Mouse (Mus musculus): Measurements from ENCODE around the gene Selenok. TPM values are rescaled to one million over a fixed set of nuclear protein-coding genes. Genes with fewer than 3 reads are reported as not detected.

Gene Selenok
- polyA plus RNA-seq, 1 experiment = 14.3 TPM

- no peak for TF ChIP-seq CTCF (IDR thresholded peaks at IDR 0.05; ENCODE audit: extremely low read depth, insufficient read length, insufficient replicate concordance, low read depth, low read length)
- 0 out of 2 replicates have a peak, but pooled peaks have one; percentile 44 for TF ChIP-seq POLR2A (IDR thresholded peaks at IDR 0.05; ENCODE audit: low read depth, low read length)
- Histone ChIP-seq H3K27ac (ENCODE audit: insufficient read depth, low read depth, low read length) (peak within 1 kb of the TSS; percentile 87), H3K4me3 (ENCODE audit: low read depth, low read length) (peak within 1 kb of the TSS; percentile 76), H3K36me3 (ENCODE audit: control insufficient read depth, insufficient read depth, low read length) (peaks cover 22% of the 10 kb centered on the region), H3K27me3 (ENCODE audit: control insufficient read depth, insufficient read depth, low read length) (no peaks in the 10 kb centered on the region), H3K4me1 (ENCODE audit: control insufficient read depth, insufficient read depth, insufficient read length, low read length) (no peaks in the 10 kb centered on the region)
- under 1% methylated on average over 44 of the region's 44 CpGs for WGBS
Measured at GRCm38 (mm10) chr14:29978254-29979204, 10.4 kb downstream of the Selenok start, which contains the start of gene Actr8. TSS of gene Actr8 (plus strand) at chr14:29978337.

- Histone ChIP-seq H3K36me3 (ENCODE audit: control insufficient read depth, insufficient read depth, low read length) (peaks cover 30% of the 10 kb centered on the region), H3K4me3 (ENCODE audit: low read depth, low read length) (no peak overlapping the region), H3K27ac (ENCODE audit: insufficient read depth, low read depth, low read length) (no peak overlapping the region), H3K4me1 (ENCODE audit: control insufficient read depth, insufficient read depth, insufficient read length, low read length) (no peaks in the 10 kb centered on the region), H3K27me3 (ENCODE audit: control insufficient read depth, insufficient read depth, low read length) (no peaks in the 10 kb centered on the region)
- no peak for TF ChIP-seq POLR2A (IDR thresholded peaks at IDR 0.05; ENCODE audit: low read depth, low read length)
- peak; percentile 41; the same call in 1 of the 2 replicates for TF ChIP-seq CTCF (IDR thresholded peaks at IDR 0.05; ENCODE audit: extremely low read depth, insufficient read length, insufficient replicate concordance, low read depth, low read length)
- WGBS = 89% methylated on average over 10 of the region's 10 CpGs
Measured at GRCm38 (mm10) chr14:29980447-29981205, 12.5 kb downstream of the Selenok start.

- 91% methylated on average over 4 of the region's 4 CpGs for WGBS
- H3K27ac ChIP-seq (ENCODE audit: insufficient read depth, low read depth, low read length) = no peak overlapping the region
- H3K4me1 ChIP-seq (ENCODE audit: control insufficient read depth, insufficient read depth, insufficient read length, low read length) = no peaks in the 10 kb centered on the region
- no peak overlapping the region for H3K4me3 ChIP-seq (ENCODE audit: low read depth, low read length)
- H3K27me3 ChIP-seq (ENCODE audit: control insufficient read depth, insufficient read depth, low read length) = no peaks in the 10 kb centered on the region
- TF ChIP-seq POLR2A (IDR thresholded peaks at IDR 0.05; ENCODE audit: low read depth, low read length) (no peak), CTCF (IDR thresholded peaks at IDR 0.05; ENCODE audit: extremely low read depth, insufficient read length, insufficient replicate concordance, low read depth, low read length) (no peak)
- H3K36me3 ChIP-seq (ENCODE audit: control insufficient read depth, insufficient read depth, low read length) = peaks cover 78% of the 10 kb centered on the region
Measured at GRCm38 (mm10) chr14:29986096-29986495, 18.0 kb downstream of the Selenok start.

DNA sequence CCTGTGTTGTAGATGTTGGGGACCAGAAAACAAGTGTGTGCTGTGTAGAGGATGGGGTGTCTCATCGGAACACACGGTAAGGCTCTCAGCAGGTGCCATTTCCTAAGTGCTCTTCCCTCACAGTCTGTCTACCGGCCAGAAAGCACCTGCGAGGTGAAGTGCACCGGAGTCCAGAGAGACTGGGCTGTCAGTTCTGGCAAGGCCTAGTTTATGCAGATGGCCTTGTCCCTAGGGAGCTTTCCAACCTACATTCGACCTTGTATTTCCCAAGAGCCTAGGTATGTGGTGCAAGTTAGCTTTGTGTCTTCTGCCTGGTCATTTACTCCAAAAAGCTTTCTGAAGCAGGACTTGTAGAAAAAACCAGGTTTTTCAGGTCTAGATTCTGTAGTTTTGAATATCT lies 19.2 kb downstream of the Selenok start:
- peaks cover 88% of the 10 kb centered on the region for H3K36me3 ChIP-seq (ENCODE audit: control insufficient read depth, insufficient read depth, low read length)
- 91% methylated on average over 6 of the region's 6 CpGs for WGBS
- TF ChIP-seq CTCF (IDR thresholded peaks at IDR 0.05; ENCODE audit: extremely low read depth, insufficient read length, insufficient replicate concordance, low read depth, low read length) = no peak
- no peak for TF ChIP-seq POLR2A (IDR thresholded peaks at IDR 0.05; ENCODE audit: low read depth, low read length)
- H3K4me3 ChIP-seq (ENCODE audit: low read depth, low read length) = no peak overlapping the region
- H3K27ac ChIP-seq (ENCODE audit: insufficient read depth, low read depth, low read length) = no peak overlapping the region
- no peaks in the 10 kb centered on the region for H3K4me1 ChIP-seq (ENCODE audit: control insufficient read depth, insufficient read depth, insufficient read length, low read length)
- no peaks in the 10 kb centered on the region for H3K27me3 ChIP-seq (ENCODE audit: control insufficient read depth, insufficient read depth, low read length)

- 91% methylated on average over 9 of the region's 9 CpGs for WGBS
- no peaks in the 10 kb centered on the region for H3K4me1 ChIP-seq (ENCODE audit: control insufficient read depth, insufficient read depth, insufficient read length, low read length)
- no peak overlapping the region for H3K27ac ChIP-seq (ENCODE audit: insufficient read depth, low read depth, low read length)
- no peak overlapping the region for H3K4me3 ChIP-seq (ENCODE audit: low read depth, low read length)
- no peaks in the 10 kb centered on the region for H3K27me3 ChIP-seq (ENCODE audit: control insufficient read depth, insufficient read depth, low read length)
- TF ChIP-seq POLR2A (IDR thresholded peaks at IDR 0.05; ENCODE audit: low read depth, low read length) (no peak), CTCF (IDR thresholded peaks at IDR 0.05; ENCODE audit: extremely low read depth, insufficient read length, insufficient replicate concordance, low read depth, low read length) (no peak)
- H3K36me3 ChIP-seq (ENCODE audit: control insufficient read depth, insufficient read depth, low read length) = peaks cover 88% of the 10 kb centered on the region
Measured at GRCm38 (mm10) chr14:29987739-29988138, 19.6 kb downstream of the Selenok start.

GRCm38 (mm10) chr14:29988337-29988736 lies 20.2 kb downstream of the Selenok start:
- TF ChIP-seq POLR2A (IDR thresholded peaks at IDR 0.05; ENCODE audit: low read depth, low read length) (no peak), CTCF (IDR thresholded peaks at IDR 0.05; ENCODE audit: extremely low read depth, insufficient read length, insufficient replicate concordance, low read depth, low read length) (no peak)
- Histone ChIP-seq H3K27me3 (ENCODE audit: control insufficient read depth, insufficient read depth, low read length) (no peaks in the 10 kb centered on the region), H3K36me3 (ENCODE audit: control insufficient read depth, insufficient read depth, low read length) (peaks cover 90% of the 10 kb centered on the region), H3K4me3 (ENCODE audit: low read depth, low read length) (no peak overlapping the region), H3K27ac (ENCODE audit: insufficient read depth, low read depth, low read length) (no peak overlapping the region), H3K4me1 (ENCODE audit: control insufficient read depth, insufficient read depth, insufficient read length, low read length) (no peaks in the 10 kb centered on the region)
- WGBS = 92% methylated on average over 4 of the region's 4 CpGs
